Mouse (Mus musculus) limb, embryonic 14.5 days (tissue): ENCODE results near the gene Icos. TPM values are rescaled to one million over a fixed set of nuclear protein-coding genes. Genes with fewer than 3 reads are reported as not detected.

Source experiments
- ATAC-seq: fragments of 200-750 bp; cut with Nextera tagmentation; 2 replicates; pipeline ENCODE4 v1.8.0; 2017; ENCODE audit warnings: low read depth, moderate number of reproducible peaks, moderate TSS enrichment; ENCODE audit not compliant: low FRiP score
- DNase-seq: peaks from one replicate; pipeline ENCODE4 v3.0.0-alpha.2; 2015; ENCODE audit warnings: low spot score
- H3K27ac ChIP-seq: fragments of 300-500 bp; sonication (generic); replicated peaks from 2 replicates; pipeline ENCODE4 v1.5.1; 2014; ENCODE audit warnings: low read depth, mild to moderate bottlenecking, low read length, moderate library complexity, mixed read lengths
- H3K27me3 ChIP-seq: fragments of 300-500 bp; sonication (generic); 2 replicates; pipeline ENCODE4 v1.6.1; 2014; ENCODE audit warnings: low read length, mixed read lengths; ENCODE audit not compliant: control insufficient read depth, insufficient read depth
- H3K36me3 ChIP-seq: fragments of 300-500 bp; sonication (generic); 2 replicates; pipeline ENCODE4 v1.6.1; 2014; ENCODE audit warnings: mild to moderate bottlenecking, low read length, moderate library complexity, mixed read lengths; ENCODE audit not compliant: control insufficient read depth, insufficient read depth
- H3K4me1 ChIP-seq: fragments of 300-500 bp; sonication (generic); 2 replicates; pipeline ENCODE4 v1.6.1; 2014; ENCODE audit warnings: antibody characterized with exemption, low read length, mixed read lengths; ENCODE audit not compliant: control insufficient read depth, insufficient read depth
- H3K4me2 ChIP-seq: fragments of 300-500 bp; sonication (generic); replicated peaks from 2 replicates; pipeline ENCODE4 v1.6.1; 2014; ENCODE audit warnings: low read depth, mild to moderate bottlenecking, low read length, moderate library complexity; ENCODE audit not compliant: severe bottlenecking
- H3K4me3 ChIP-seq: fragments of 300-500 bp; sonication (generic); replicated peaks from 2 replicates; pipeline ENCODE4 v1.5.1; 2014; ENCODE audit warnings: low read length
- H3K9ac ChIP-seq: fragments of 300-500 bp; sonication (generic); 2 replicates; pipeline ENCODE4 v1.6.1; 2014; ENCODE audit warnings: mild to moderate bottlenecking, low read depth, low read length, moderate library complexity; ENCODE audit not compliant: severe bottlenecking
- H3K9me3 ChIP-seq: fragments of 300-500 bp; sonication (generic); 2 replicates; pipeline ENCODE4 v1.6.1; 2016; ENCODE audit warnings: low read length; ENCODE audit not compliant: control insufficient read depth
- POLR2A ChIP-seq: fragments of 200-500 bp; IDR thresholded peaks from 2 replicates; pipeline ENCODE4 v1.8.0; 2012; ENCODE audit warnings: inconsistent platforms, mild to moderate bottlenecking, moderate library complexity, borderline replicate concordance; ENCODE audit not compliant: insufficient read depth, insufficient read length; ENCODE audit errors: extremely low read depth
- WGBS: fragments of 180-500 bp; shearing (Covaris S2); extraction: QIAGEN DNeasy Blood & Tissue Kit; methylation state at CpG from one replicate; pipeline ENCODE4 v1.1.7; 2014; 5-methylcytosine and 5-hydroxymethylcytosine counted together
- polyA plus RNA-seq, 2 experiments: library from polyadenylated mRNA; depleted of rRNA in 1 of 2; stranded (reverse) in 1 of 2; unstranded in 1 of 2; fragments of >200 nt; fragmentation: Nextera tagmentation in 1 of 2; extraction: Ambion mirVana in 1 of 2; gene quantifications; 2 replicates each; pipeline versions ENCODE4 v1.2.1 to v1.2.3; 2012 to 2014

Icos gene
- polyA plus RNA-seq, 2 experiments: 0.62 to 0.65 TPM

GRCm38 (mm10) chr1:60954759-60955158, 23.0 kb upstream of the Icos start:
- Histone ChIP-seq H3K36me3 (no peaks in the 10 kb centered on the region), H3K4me3 (no peak overlapping the region), H3K27ac (no peak overlapping the region), H3K4me1 (no peaks in the 10 kb centered on the region), H3K9ac (no peak overlapping the region), H3K4me2 (no peak overlapping the region), H3K9me3 (no peaks in the 10 kb centered on the region), H3K27me3 (no peaks in the 10 kb centered on the region)
- no peak for ATAC-seq
- no peak for TF ChIP-seq POLR2A
- 60% methylated on average over 2 of the region's 2 CpGs for WGBS
- peak; percentile 22 for DNase-seq

GRCm38 (mm10) chr1:60955186-60955585, 22.5 kb upstream of the Icos start:
- H3K36me3 ChIP-seq: no peaks in the 10 kb centered on the region
- no peak for ATAC-seq
- no peak for TF ChIP-seq POLR2A
- H3K9ac ChIP-seq: no peak overlapping the region
- H3K4me2 ChIP-seq: no peak overlapping the region
- WGBS: 70% methylated on average over 3 of the region's 3 CpGs
- no peak overlapping the region for H3K27ac ChIP-seq
- H3K4me3 ChIP-seq: no peak overlapping the region
- no peaks in the 10 kb centered on the region for H3K4me1 ChIP-seq
- no peaks in the 10 kb centered on the region for H3K27me3 ChIP-seq
- DNase-seq: peak; percentile 52
- no peaks in the 10 kb centered on the region for H3K9me3 ChIP-seq

- no peak overlapping the region for H3K4me3 ChIP-seq
- DNase-seq: no peak
- H3K9ac ChIP-seq: no peak overlapping the region
- no peak for TF ChIP-seq POLR2A
- ATAC-seq: no peak
- H3K27ac ChIP-seq: no peak overlapping the region
- no peaks in the 10 kb centered on the region for H3K9me3 ChIP-seq
- H3K4me1 ChIP-seq: no peaks in the 10 kb centered on the region
- no peaks in the 10 kb centered on the region for H3K36me3 ChIP-seq
- WGBS: 84% methylated on average over 6 of the region's 6 CpGs
- no peaks in the 10 kb centered on the region for H3K27me3 ChIP-seq
- H3K4me2 ChIP-seq: no peak overlapping the region
Measured at GRCm38 (mm10) chr1:60956196-60956595, 21.5 kb upstream of the Icos start.

GRCm38 (mm10) chr1:60958287-60958686, 19.4 kb upstream of the Icos start:
- H3K4me1 ChIP-seq: no peaks in the 10 kb centered on the region
- WGBS: 89% methylated on average over 1 of the region's 1 CpGs
- no peak for TF ChIP-seq POLR2A
- no peaks in the 10 kb centered on the region for H3K36me3 ChIP-seq
- H3K27me3 ChIP-seq: no peaks in the 10 kb centered on the region
- no peak for DNase-seq
- H3K4me3 ChIP-seq: no peak overlapping the region
- no peak overlapping the region for H3K9ac ChIP-seq
- no peaks in the 10 kb centered on the region for H3K9me3 ChIP-seq
- H3K4me2 ChIP-seq: no peak overlapping the region
- no peak for ATAC-seq
- H3K27ac ChIP-seq: no peak overlapping the region

GRCm38 (mm10) chr1:60959246-60959645, 18.5 kb upstream of the Icos start:
- Histone ChIP-seq H3K9ac (no peak overlapping the region), H3K9me3 (no peaks in the 10 kb centered on the region), H3K4me3 (no peak overlapping the region), H3K4me2 (no peak overlapping the region), H3K27ac (no peak overlapping the region), H3K27me3 (no peaks in the 10 kb centered on the region), H3K36me3 (no peaks in the 10 kb centered on the region), H3K4me1 (no peaks in the 10 kb centered on the region)
- DNase-seq (no peak), ATAC-seq (no peak)
- WGBS: 78% methylated on average over 4 of the region's 4 CpGs
- no peak for TF ChIP-seq POLR2A

GRCm38 (mm10) chr1:60960451-60960850, 17.3 kb upstream of the Icos start:
- no peaks in the 10 kb centered on the region for H3K27me3 ChIP-seq
- no peaks in the 10 kb centered on the region for H3K9me3 ChIP-seq
- no peak overlapping the region for H3K4me2 ChIP-seq
- no peaks in the 10 kb centered on the region for H3K36me3 ChIP-seq
- 88% methylated on average over 11 of the region's 11 CpGs for WGBS
- no peak for TF ChIP-seq POLR2A
- H3K27ac ChIP-seq: no peak overlapping the region
- no peaks in the 10 kb centered on the region for H3K4me1 ChIP-seq
- DNase-seq (no peak), ATAC-seq (no peak)
- no peak overlapping the region for H3K4me3 ChIP-seq
- no peak overlapping the region for H3K9ac ChIP-seq
